ENCODE assay signal across 2 mouse cellular contexts in the genomic region with DNA sequence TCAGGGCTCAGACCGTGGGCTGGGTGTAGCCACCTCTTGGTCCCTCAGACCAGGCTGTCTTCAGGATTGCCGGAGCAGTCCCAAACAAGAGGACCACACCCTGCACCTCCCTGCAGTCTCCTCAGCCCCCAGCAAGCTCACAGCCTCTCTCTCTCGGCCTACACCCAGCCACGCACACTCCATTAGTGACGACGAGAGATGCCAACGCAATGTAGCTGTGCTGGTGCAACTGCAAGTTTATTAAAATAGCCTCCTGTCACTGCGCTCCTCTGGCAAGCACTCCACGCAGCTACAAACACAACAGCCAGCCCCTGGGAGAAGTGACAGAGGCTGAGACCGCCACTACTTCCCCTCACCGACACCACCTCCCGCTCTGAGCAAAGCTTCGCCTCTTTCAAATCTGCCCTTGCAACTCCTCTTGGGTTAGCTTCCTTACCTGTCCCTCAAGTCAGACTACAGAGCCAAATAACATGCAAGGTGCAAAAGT.
TF ChIP-seq lines count a peak whose summit lies in the region.

No protein-coding gene starts in this region.

TF ChIP-seq in C2C12, 6 proteins besides CTCF, POLR2A, EP300 and RAD21 (continued from another document):
- TF ChIP-seq CEBPB (IDR thresholded peaks at IDR 0.05; ENCODE audit: low read depth) = no peak
- TF ChIP-seq MAX (IDR thresholded peaks at IDR 0.05) = no peak
- no peak for TF ChIP-seq USF1 (IDR thresholded peaks at IDR 0.05; ENCODE audit: low read depth)
- no peak for TF ChIP-seq MYOG (IDR thresholded peaks at IDR 0.05; ENCODE audit: control insufficient read depth, extremely low read depth, insufficient read length)
- TF ChIP-seq FOSL1 (IDR thresholded peaks at IDR 0.05; ENCODE audit: insufficient read depth, low read length, poor library complexity, severe bottlenecking) = no peak

TF ChIP-seq in myocyte, 11 proteins besides CTCF, POLR2A, EP300 and RAD21 (continued from another document):
- no peak for TF ChIP-seq E2F4 (IDR thresholded peaks at IDR 0.05; ENCODE audit: insufficient read depth)
- peak; percentile 55 for TF ChIP-seq POLR2AphosphoS2 (IDR thresholded peaks at IDR 0.05; ENCODE audit: insufficient read length, low read depth)
- no peak for TF ChIP-seq TCF12 (IDR thresholded peaks at IDR 0.05; ENCODE audit: insufficient read depth, poor library complexity, severe bottlenecking)
- peak in 1 of 3 experiments; percentile 39 for TF ChIP-seq MYOG (IDR thresholded peaks at IDR 0.05; ENCODE audit: control insufficient read depth in 1 of 3, insufficient read depth in 1 of 3, insufficient read length in 2 of 3, low read depth in 2 of 3)
- peak in 1 of 3 experiments; percentile 20 for TF ChIP-seq MYOD1 (IDR thresholded peaks at IDR 0.05; ENCODE audit: control insufficient read depth in 1 of 3, insufficient read length in 2 of 3, low read depth in 2 of 3)
- TF ChIP-seq CEBPB (IDR thresholded peaks at IDR 0.05; ENCODE audit: insufficient read depth, poor library complexity, severe bottlenecking) = no peak
